In the genomic region with DNA sequence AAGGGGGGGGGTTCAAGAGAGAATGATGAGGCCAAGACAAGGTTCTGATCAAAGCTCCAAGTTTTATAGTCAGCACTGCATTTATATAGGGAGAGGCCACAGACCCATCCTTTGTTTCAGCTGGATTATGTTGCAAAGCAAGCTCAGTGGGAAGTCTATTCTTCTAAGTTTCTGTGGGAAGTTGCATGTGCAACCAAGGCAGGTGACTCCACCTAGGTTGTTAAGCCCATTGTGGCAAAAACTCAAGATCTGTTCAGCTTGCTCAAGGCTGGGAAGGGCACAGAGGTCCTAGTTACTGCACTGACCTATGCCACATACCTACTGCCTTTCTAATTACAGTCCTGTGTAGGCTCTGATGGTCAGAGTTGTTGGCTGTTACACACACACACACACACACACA, we compare ENCODE assay signal across 23 mouse cellular contexts.
DNase-seq lines count a peak whose midpoint lies in the region; ATAC-seq and TF ChIP-seq lines count a peak whose summit lies in the region.
"Had no signal": no experiment of that assay in that cellular context is flagged by ENCODE, and none has a peak within 500 bp of the region (broad histone marks: within the 10 kb centered on the region; RNA-seq: fewer than 3 reads in every experiment).

No protein-coding gene starts in this region.

- in situ Hi-C loops in ES-E14 (cut with MboI; ENCODE audit: low sequenced_read_pairs in 2 of 2, unreplicated experiment in 2 of 2), result no loop called here

- no peak overlapping the region for H3K4me2 ChIP-seq in liver, postnatal 0 days (ENCODE audit: low read depth, low read length)
- H3K4me2 ChIP-seq: embryonic facial prominence, embryonic 12.5 days; forebrain, embryonic 13.5 days; forebrain, embryonic 15.5 days had no signal

- TF ChIP-seq EP300 in liver, postnatal 0 days (IDR thresholded peaks at IDR 0.05; ENCODE audit: low read depth), result no peak

- H3K27me3 ChIP-seq in liver, postnatal 0 days (ENCODE audit: insufficient read depth, low read length), result no peaks in the 10 kb centered on the region
- H3K27me3 ChIP-seq: embryonic facial prominence, embryonic 12.5 days; forebrain, embryonic 13.5 days; forebrain, embryonic 15.5 days had no signal

- H3K4me3 ChIP-seq in ES-E14 (ENCODE audit: insufficient read depth in 1 of 2, low read depth in 1 of 2, low read length in 2 of 2, poor library complexity in 1 of 2, severe bottlenecking in 1 of 2), result no peak overlapping the region
- no peak overlapping the region for H3K4me3 ChIP-seq in liver, postnatal 0 days (ENCODE audit: low read depth, low read length)
- H3K4me3 ChIP-seq: embryonic facial prominence, embryonic 10.5 days; embryonic facial prominence, embryonic 12.5 days; forebrain, embryonic 13.5 days; forebrain, embryonic 15.5 days had no signal

- peak; percentile 31 for DNase-seq in heart, adult 11 months
- DNase-seq in heart, adult 9 months (ENCODE audit: low spot score in 2 of 2), result no peak
- DNase-seq in ES-E14 (ENCODE audit: low read depth, low spot score), result peak; percentile 52
- DNase-seq in WW6 (ENCODE audit: low read depth, low spot score), result peak; percentile 22
- no peak for DNase-seq in kidney, adult 9 months
- no peak for DNase-seq in liver, postnatal 0 days
- DNase-seq in urinary bladder, adult 2 months (ENCODE audit: low spot score), result no peak
- DNase-seq: adrenal gland, adult 8-10 months; adrenal gland, postnatal 14 days; adrenal gland, postnatal 36 days; B cell, adult 2 months; cerebellum, adult 11-12 months; cerebellum, adult 2 months; cerebellum, adult 9-10 months; cerebellum, postnatal 10 days; cerebellum, postnatal 25 days; forebrain, postnatal 0 days had no signal

- H3K27ac ChIP-seq in ES-E14 (ENCODE audit: insufficient read depth, low read depth, low read length, poor library complexity, severe bottlenecking), result no peak overlapping the region
- H3K27ac ChIP-seq in liver, postnatal 0 days (ENCODE audit: low read depth), result no peak overlapping the region
- H3K27ac ChIP-seq: embryonic facial prominence, embryonic 10.5 days; embryonic facial prominence, embryonic 12.5 days; forebrain, embryonic 13.5 days; forebrain, embryonic 15.5 days had no signal

- peaks cover 2 to 7% of the 10 kb centered on the region in 2 experiments; a peak in 2 of 4 replicates for H3K4me1 ChIP-seq in ES-E14 (ENCODE audit: control insufficient read depth in 2 of 2, insufficient read depth in 2 of 2, low read length in 2 of 2, poor library complexity in 1 of 2)
- no peaks in the 10 kb centered on the region for H3K4me1 ChIP-seq in liver, postnatal 0 days (ENCODE audit: insufficient read depth)
- H3K4me1 ChIP-seq: embryonic facial prominence, embryonic 10.5 days; embryonic facial prominence, embryonic 12.5 days; forebrain, embryonic 13.5 days; forebrain, embryonic 15.5 days had no signal

- no peaks in the 10 kb centered on the region for H3K9me3 ChIP-seq in ES-E14 (ENCODE audit: control insufficient read depth, insufficient read depth, low read depth, low read length)
- no peaks in the 10 kb centered on the region for H3K9me3 ChIP-seq in liver, postnatal 0 days (ENCODE audit: low read length)
- H3K9me3 ChIP-seq: embryonic facial prominence, embryonic 10.5 days; embryonic facial prominence, embryonic 12.5 days; forebrain, embryonic 13.5 days; forebrain, embryonic 15.5 days had no signal

- no peak for TF ChIP-seq CTCF in liver, postnatal 0 days (IDR thresholded peaks at IDR 0.05; ENCODE audit: low read depth)

- ATAC-seq in liver, postnatal 0 days, result no peak
- ATAC-seq: activated CD4-positive, CD25-positive, alpha-beta regulatory T cell, adult 4 months; CD4-positive, CD25-positive, alpha-beta regulatory T cell, adult 4 months; forebrain, embryonic 13.5 days; forebrain, embryonic 15.5 days; forebrain, postnatal 0 days had no signal

- no peak overlapping the region for H3K9ac ChIP-seq in ES-E14 (ENCODE audit: insufficient read depth, low read depth, low read length, poor library complexity, severe bottlenecking)
- H3K9ac ChIP-seq in liver, postnatal 0 days (replicated peaks), result no peak overlapping the region
- H3K9ac ChIP-seq: embryonic facial prominence, embryonic 12.5 days; forebrain, embryonic 13.5 days; forebrain, embryonic 15.5 days; forebrain, postnatal 0 days had no signal

- no peaks in the 10 kb centered on the region for H3K36me3 ChIP-seq in ES-E14 (ENCODE audit: control insufficient read depth, insufficient read depth, low read length, poor library complexity, severe bottlenecking)
- H3K36me3 ChIP-seq in liver, postnatal 0 days (replicated peaks; ENCODE audit: insufficient read depth, low read length), result no peaks in the 10 kb centered on the region
- H3K36me3 ChIP-seq: embryonic facial prominence, embryonic 10.5 days; embryonic facial prominence, embryonic 12.5 days; forebrain, embryonic 15.5 days had no signal

TF ChIP-seq in ES-E14, 5 proteins besides CTCF, POLR2A, EP300 and RAD21:
- no peak for TF ChIP-seq HCFC1 (IDR thresholded peaks at IDR 0.05; ENCODE audit: borderline replicate concordance, insufficient read depth, low read length)
- no peak for TF ChIP-seq ZNF384 (IDR thresholded peaks at IDR 0.05; ENCODE audit: low read depth, low read length)
- TF ChIP-seq CHD2 (IDR thresholded peaks at IDR 0.05; ENCODE audit: low read depth, low read length), result no peak
- TF ChIP-seq ZC3H11A (IDR thresholded peaks at IDR 0.05; ENCODE audit: borderline replicate concordance, low read depth, low read length), result no peak
- TF ChIP-seq MAFK (IDR thresholded peaks at IDR 0.05; ENCODE audit: insufficient read depth, low read depth, low read length), result no peak

Comparison
In these comparisons a context has a peak if more than half of its experiments do, and no peak if none do; other contexts are left out.
1. DNase-seq: peak in heart, adult 11 months (single experiment), ES-E14 (single experiment) and WW6 (single experiment); none in heart, adult 9 months (0 of 2), kidney, adult 9 months (single experiment), liver, postnatal 0 days (single experiment) and urinary bladder, adult 2 months (single experiment).